Mouse (Mus musculus): ENCODE results near the gene Dkk2.

DNA sequence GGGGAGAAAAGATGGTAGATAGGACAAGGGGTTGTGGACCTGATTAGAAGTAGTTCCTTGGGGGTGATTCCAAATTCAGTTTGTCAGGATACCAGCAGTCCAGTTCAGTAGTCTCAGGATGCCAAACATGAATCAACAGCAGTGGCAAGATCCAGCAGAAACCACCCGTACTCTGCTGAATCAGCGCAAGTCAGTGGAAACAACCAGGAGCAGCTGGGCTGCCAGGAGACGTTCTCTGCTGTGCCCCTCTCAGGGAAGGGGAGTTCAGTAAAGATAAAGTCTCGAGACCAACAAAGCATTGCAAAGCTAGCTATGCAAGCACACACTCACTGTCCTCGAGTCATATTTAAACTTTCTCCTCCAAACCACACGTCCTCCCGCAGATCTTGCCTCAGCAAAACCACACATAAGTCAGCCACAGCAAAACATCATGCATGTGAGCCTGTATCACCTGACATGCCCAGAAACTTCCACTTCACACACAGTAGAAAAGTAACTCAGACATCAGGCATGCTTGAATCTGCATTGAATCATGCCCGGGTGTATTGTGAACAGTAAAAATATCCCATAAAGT, 34.1 kb upstream of the Dkk2 start:
- TF ChIP-seq FLI1 (IDR thresholded peaks at IDR 0.05; ENCODE audit: low read length) (no peak), GATA1 (IDR thresholded peaks at IDR 0.05; ENCODE audit: borderline replicate concordance, low read length) (no peak)

Measured in megakaryocyte, embryonic 14.5 days (primary cell).